Mouse (Mus musculus): Measurements from ENCODE around the gene Galk2.
A peak's percentile ranks its signal among the peaks of the same experiment; 100 is the strongest.

DNA sequence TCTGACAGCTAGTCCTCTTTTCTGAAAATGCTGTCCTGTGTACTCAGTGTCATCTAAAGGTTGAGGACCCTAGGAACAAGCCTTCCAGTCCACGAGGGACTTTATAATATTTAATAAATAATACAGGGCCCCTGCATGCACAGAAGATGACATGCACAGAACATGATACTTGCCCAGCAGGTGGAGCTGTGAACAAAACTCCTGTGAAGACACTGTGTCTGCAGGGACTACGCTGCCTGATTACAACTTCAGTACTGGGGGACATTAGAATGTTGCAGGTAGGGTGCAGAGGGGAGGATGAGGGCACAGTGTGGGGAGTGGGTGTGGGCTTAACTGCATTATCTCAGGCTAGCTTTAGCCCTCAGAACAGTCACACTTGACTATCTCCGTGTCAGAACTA is 147.2 kb downstream of the Galk2 start:
- TF ChIP-seq CTCF (IDR thresholded peaks at IDR 0.05; ENCODE audit: control insufficient read depth, insufficient read depth, low read length) (peak; percentile 30), POLR2A (IDR thresholded peaks at IDR 0.05; ENCODE audit: borderline replicate concordance, control insufficient read depth, low read depth, low read length) (no peak)
